Mouse (Mus musculus): ENCODE data around the gene Gzf1. TPM values are rescaled to one million over a fixed set of nuclear protein-coding genes. Genes with fewer than 3 reads are reported as not detected.

Gene Gzf1
- total RNA-seq, 4 experiments from 2014 or later, result 26.8 to 30.6 (median 29.2) TPM

DNA sequence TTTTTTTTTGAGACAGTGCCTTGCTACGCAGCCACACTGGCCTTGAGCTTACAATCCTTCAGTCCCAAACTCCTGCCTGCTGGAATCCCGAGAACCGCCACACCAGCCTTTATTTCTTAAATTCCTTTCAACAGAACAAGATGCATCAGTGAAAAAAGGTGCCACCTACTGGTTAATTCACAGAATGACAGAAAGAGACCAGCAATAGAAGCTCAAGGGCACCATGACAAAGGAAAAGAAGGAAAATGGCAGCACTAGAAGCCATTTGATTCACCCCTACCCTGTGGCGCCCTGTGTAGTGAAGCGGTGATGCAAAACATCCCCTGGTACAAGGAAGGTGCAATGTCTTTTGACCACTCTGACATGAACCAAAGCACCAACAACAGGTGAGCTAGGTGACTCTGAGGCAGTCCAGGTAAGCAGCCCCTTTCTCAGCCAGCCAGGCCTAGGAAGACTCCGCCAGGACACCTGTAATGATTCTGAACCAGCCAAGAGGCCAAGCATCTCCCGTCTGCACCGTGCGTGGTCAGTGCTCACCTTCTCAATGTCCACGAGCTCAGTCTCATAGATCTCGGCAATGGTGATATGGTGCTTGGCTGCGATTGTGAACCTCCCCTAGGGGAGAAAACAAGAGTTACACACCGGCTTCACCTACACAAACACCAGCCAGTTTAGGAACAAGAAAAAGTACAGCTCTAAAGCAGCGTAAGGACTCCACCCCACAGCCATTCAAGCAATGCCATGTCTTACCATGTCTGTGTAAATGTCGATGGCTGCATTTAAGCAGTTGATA is 25.8 kb downstream of the Gzf1 start:
- DNase-seq (ENCODE audit: low spot score in 2 of 2), result no peak

DNA sequence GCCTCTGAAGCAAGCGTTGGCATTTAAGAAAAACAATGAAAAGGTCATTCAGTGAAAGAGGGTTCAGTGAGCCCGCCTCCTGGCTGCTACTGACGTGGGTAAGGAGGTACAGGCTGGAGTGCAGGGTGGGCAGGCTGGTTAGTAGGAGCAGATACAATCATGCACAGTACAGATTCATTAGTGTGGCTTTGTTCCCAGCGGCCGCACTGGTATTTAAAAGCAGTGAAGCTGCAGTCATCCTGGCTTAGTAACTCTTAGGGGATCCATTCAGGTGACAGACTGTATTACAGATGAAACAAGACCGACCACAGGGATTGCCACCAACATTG is 26.3 kb downstream of the Gzf1 start:
- DNase-seq (ENCODE audit: low spot score in 2 of 2), result no peak

DNA sequence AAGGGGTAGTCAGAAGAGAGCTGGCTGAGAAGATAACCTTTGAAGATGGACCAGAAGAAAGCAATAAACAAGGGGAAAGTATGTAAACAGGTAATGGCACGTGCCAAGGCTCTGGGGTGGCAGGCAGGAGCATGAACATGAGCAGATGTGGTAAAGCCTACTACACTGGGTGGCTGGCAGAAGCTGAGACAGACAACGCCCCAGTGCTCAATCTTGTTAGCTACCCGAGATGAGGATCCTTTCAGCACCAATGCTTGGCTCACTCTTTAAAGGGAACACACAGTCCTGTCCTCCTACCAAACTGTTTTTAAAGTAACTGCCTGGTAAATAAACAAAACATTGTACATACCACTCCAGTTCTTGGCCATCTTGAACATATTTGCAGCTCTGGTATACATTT is 31.5 kb downstream of the Gzf1 start:
- no peak for DNase-seq (ENCODE audit: low spot score in 2 of 2)

DNA sequence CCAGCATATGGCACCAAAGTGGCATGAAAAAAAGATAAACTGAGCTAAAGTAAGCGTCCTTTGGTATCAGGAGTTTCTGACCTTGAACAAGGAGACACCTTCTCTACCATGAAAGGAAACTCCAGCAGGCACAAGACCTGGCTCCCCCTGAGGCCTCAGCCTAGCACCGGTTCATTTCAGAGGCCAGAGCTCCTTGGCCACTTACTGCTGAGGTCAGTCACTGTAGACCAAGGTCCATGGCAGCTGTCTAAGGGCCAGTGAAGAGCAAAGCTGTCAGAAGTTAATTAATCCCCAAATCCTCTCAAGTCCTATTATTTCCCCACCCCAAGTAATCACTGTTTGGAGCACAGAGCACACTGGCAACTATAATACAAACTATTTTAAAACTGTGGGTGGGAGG is 36.2 kb downstream of the Gzf1 start:
- no peak for DNase-seq (ENCODE audit: low spot score in 2 of 2)

DNA sequence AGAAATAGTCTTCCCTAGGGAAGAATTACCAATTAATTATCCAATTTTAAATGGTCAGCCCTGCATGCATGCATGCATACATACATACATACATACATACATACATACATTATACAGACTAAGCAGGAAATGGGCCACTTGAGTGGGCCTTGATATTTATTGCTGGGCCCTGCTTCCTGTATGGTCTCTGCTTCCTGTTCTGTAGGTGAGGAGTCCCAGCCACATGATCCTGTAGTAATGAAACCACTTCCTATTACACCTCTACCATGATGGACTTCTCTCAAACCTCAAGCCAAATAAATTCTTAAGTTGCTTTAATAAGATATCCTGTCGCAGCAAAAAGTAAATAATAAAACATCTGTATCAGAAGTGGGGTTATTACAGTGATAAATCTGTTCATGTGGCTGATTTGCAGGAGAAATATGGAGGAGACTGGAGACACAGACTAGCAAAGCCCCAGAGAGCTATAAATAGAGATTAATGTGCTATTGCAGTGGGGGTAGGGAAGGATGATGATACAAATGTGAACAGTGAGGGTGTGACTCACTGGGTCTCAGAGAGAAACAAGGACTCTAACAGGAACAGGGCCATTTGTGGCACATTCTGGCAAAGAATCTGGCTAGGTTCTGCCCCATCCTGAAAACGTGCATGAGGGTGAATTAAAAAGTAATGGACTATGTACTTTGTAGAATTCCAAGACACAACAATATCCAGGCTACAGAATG is 38.6 kb downstream of the Gzf1 start:
- DNase-seq (ENCODE audit: low spot score in 2 of 2), result no peak

DNA sequence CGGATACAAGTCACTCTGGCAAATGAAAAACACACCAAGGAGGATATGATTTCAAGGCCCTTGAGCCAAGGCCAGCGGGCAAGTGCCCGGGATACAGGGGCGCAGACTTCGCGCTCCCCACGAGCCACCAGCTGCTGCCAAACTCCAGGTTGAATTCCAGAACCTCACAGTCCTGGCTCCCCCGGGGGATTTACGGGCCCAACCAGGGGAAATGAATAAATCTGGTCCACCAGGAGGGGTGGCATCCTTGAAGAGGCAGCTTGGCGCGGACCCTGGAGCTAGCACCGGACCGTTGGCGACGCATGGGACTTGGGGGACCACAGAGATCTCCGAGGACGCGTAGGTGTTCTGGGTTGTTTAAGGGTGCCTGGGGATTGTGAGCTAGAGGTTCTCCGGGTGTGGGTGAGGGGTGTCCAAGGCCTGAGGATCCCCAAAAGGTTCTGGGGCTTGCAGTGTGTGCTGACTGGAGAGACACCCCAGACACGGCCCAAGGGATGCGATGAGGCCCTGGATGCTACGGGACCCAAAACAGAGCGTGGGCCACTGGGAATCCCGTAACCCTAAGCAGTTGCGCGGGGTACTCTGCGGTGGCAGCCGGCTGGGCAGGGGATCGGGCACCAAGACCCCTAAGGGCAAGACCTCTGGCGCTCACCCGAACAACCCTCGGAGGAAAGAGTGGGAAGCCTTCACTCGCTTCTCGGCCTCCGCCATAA is 50.9 kb downstream of the Gzf1 start:
- peak in 1 of 2 experiments; percentile 20 for DNase-seq (ENCODE audit: low spot score in 2 of 2)

DNA sequence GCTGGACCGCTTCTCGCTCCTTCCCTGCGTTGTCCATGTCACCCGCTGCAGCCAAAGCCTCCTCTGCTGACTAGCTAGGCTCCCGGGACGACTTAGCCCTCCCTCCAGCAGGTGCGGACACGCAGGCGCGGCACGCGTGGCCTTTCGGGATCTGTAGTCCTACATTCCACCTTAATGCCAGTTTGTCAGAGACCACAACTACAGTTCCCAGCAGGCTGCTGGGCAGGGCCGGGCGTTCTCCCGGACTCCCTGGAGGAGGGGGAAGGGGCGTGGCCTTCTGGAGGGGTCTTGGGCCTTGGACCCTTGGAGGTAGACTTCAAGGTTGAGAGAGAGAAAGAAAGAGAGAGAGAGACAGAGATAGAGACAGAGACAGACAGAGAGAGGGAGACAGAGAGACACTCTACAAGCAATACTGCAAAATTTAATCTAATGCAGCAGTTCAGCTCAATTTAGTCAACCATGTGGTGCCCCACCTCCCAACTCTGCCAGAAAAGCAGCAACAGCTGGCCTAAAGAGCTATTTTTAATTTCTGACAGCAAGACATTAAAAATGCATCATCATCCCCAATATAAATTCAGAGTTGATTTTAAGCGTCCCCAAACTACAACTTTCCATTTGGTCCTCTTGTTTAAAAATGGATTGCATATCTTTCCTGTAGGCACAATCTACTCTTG is 51.6 kb downstream of the Gzf1 start, which contains the start of gene Napb:
Gene Napb, minus strand, starts transcription at position 141 of the 674 bp plus-strand sequence.
- peak; percentile 86 to 96 for DNase-seq (ENCODE audit: low spot score in 2 of 2)

Other genes starting within 250 kb of the Gzf1 start
- gene Cd93, start 237.5 kb upstream of the Gzf1 start, total RNA-seq (2022), result 1 to 10 TPM; 3.2 to 4.4 (median 3.3) TPM
- gene Nxt1, start 8.4 kb upstream of the Gzf1 start, total RNA-seq (2022), result 10 to 100 TPM; 10.7 to 13.1 (median 11.9) TPM
- 100 to 1,000 TPM; 311 to 359 (median 347) TPM for gene Napb, start 51.4 kb downstream of the Gzf1 start, total RNA-seq (2022)
- under 1 TPM in 1 of 4 experiments, not detected in 3; 0.78 TPM for gene Cstl1, start 69.3 kb downstream of the Gzf1 start, total RNA-seq (2022)
- not detected for gene Cst11, start 90.5 kb downstream of the Gzf1 start, total RNA-seq (2022)
- gene 8030411F24Rik, start 101.0 kb downstream of the Gzf1 start, total RNA-seq (2022), result not detected
- 1 to 10 TPM; 4.9 to 9.9 (median 7.6) TPM for gene Cst12, start 108.3 kb downstream of the Gzf1 start, total RNA-seq (2022)
- gene Cst8, start 117.8 kb downstream of the Gzf1 start, total RNA-seq (2022), result not detected
- gene Cst13, start 139.1 kb downstream of the Gzf1 start, total RNA-seq (2022), result not detected
- not detected for gene Cst9, start 154.1 kb downstream of the Gzf1 start, total RNA-seq (2022)
- gene 9230104L09Rik, start 184.0 kb downstream of the Gzf1 start, total RNA-seq (2022), result not detected
- gene Cst3, start 194.7 kb downstream of the Gzf1 start, total RNA-seq (2022), result 1,000 to 10,000 TPM; 2,002 to 3,250 (median 2,603) TPM